Mouse (Mus musculus) urinary bladder, postnatal 14 days (tissue): ENCODE measurements around the gene Fgr.

ENCODE experiments used
- DNase-seq: peaks from one replicate; pipeline ENCODE4 v3.0.0; 2021; ENCODE audit warnings: low spot score

Gene Fgr

GRCm38 (mm10) chr4:133035446-133035845, 61.6 kb downstream of the Fgr start:
- no peak for DNase-seq

- DNase-seq = no peak
Measured at GRCm38 (mm10) chr4:133035946-133036345, 62.1 kb downstream of the Fgr start.

DNA sequence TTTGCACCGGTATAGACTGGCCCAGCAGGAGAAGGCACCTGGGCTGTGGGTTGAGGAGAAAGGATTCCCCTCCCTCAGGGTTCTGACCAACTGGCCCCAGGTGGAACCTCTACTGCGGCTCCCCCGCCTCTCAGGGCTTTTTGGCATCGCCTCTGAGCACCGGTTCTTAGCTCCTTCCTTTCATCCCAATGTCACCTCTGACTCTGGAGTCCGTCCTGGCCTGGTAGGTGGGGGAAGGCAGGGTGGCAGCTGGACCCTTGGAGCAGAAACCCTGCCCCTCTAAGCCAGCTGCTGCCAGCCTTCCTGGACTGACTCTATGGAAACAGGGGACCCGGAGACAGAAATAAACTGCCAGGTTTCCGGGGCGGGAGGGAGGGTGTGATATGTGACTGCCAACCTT, 63.4 kb downstream of the Fgr start:
- DNase-seq = no peak

GRCm38 (mm10) chr4:133037798-133038197, 63.9 kb downstream of the Fgr start:
- no peak for DNase-seq

- DNase-seq = peak; percentile 65
Measured at GRCm38 (mm10) chr4:133038521-133039115, 64.7 kb downstream of the Fgr start.

GRCm38 (mm10) chr4:133039116-133039819, 65.4 kb downstream of the Fgr start:
- no peak for DNase-seq

DNA sequence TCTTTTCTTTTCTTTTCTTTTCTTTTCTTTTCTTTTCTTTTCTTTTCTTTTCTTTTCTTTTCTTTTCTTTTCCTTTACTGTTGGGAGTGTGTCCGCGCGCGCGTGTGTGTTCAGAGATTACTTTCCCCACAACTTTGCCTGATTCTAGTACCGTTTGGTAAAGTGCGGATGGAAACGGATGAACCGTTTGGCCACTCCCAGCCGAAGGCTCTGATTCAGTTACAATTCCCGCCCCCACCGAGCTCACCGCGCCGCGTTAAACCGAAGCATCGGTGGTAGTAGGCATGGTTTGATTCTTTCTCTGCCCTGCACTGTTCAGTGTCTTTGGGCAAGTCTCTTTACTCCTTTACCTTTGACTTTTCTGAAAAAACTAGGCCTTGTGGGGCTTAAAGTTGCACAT, 65.9 kb downstream of the Fgr start:
- no peak for DNase-seq

GRCm38 (mm10) chr4:133040241-133040904, 66.5 kb downstream of the Fgr start:
- no peak for DNase-seq

GRCm38 (mm10) chr4:133042244-133042643, 68.3 kb downstream of the Fgr start:
- DNase-seq = no peak

DNA sequence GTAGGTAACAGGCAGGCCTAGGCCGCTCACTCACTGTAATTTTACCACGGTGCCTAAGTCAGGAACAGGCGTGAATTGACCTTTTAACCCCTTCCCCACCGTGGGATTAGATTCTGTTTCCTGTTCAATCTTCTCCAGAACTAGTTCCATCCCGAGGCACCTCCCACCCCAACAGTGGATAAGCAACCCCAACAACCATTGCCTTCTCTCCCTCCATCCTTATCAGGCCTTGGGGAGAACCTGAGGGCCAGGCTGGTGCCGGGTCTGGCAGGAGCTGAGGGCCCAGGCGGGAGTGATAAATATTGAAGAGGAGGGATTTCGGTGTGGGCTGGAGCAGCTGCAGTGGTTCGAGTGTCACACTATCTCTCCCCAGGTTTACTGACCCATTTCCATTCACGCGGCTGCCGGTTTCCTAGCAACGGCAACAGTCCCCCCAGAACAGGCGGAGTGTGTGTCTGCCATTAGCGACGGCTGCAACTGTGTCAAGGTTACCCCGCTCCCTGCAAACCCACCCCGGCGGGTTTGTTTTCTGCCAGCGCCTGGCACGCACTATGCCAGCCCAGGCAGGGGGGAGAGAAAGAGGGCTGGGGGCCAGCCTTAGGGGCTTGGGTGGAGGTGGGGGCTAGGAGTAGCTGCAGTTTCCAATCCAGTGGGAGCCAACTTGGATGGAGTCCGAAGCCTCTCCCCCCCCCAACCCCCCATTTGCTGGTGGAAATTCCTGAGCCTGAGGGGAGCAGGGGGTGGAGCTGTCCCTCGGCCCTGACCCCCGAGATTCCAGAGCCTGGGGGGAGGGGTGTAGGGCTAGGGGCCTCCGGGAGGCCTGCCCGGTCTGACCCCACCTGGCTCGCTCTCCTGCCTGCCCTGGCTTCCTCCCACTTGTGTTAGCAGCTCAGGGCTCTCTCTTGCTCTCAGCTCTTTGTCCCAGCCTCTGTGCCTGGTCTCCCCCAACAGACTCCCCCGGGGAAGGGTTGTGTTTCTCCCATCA, 69.0 kb downstream of the Fgr start:
- DNase-seq = no peak

DNA sequence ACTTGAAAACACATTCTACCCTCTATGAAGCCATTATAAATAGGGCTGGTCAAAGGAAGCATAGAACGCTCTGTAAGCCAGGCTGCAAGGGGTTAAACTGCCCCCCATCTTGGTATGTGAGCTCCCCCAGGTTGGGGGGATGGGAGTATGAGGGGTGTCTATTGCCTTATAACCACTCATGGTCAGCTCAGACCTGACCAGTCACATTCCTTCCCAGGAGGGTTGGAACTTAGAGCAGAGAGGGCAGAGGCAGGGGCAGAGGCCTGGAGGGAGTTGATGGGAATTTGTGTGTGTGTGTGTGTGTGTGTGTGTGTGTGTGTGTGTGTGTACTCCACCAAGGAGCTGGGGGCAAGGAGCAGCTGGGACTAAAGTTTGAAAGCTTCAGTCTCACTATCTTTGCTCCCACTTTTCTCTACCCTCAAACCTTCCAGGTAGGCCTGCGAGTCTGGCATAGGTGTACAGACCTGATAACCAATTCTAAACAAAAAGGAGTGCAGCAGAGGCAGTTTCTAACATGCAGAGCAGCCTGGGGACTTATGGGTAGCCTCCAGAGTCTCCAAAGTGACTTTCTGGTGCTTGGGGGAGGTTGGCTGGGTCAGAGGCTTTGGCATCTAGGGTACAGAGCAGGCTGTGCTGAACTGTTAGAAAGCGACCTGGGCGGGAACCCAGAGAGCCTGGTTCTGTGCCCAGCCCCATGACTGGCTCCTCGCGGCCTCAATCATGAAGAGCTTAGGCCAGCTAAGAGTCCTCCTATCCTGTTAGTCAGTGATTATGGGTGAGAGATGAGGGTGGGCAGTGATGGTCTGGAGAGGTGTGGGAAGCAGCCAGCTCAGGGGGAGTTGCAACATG, 70.1 kb downstream of the Fgr start:
- peak; percentile 51 for DNase-seq

- DNase-seq = no peak
Measured at GRCm38 (mm10) chr4:133044647-133045094, 70.8 kb downstream of the Fgr start.

DNA sequence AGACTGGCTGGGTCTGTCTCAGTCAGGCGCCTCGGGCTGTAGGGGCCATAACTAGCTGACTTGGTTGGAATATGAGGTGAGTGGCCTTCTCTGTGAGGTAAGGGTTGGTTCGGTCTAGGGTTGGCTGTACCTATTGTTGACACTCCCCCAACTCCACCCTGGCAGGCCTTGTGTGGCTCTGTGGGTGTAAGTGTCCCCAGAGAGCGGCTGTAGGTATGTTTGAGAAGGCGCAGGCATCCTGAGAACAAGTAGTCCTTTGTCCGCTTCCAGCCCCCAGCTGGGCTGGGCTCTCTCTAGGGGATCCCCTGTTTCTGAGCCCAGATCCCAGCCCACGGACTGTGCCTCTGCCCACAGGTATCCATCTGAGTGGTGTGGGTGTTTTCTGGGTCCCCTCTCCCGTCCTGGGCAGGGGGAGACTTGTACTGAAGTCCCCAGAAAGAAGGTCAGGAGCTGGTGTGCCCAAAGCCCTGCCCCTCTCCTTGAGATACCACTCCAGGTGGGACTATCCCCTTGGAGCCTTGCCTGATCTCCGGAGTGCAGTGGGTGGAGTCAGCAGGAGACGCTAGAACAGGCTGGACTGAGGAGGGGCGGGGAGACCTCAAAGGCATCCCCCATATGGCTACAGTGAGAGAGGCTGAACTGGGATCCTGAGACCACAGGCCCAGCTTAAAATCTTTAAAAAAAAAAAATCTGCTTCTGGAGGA, 72.0 kb downstream of the Fgr start:
- DNase-seq = no peak

DNA sequence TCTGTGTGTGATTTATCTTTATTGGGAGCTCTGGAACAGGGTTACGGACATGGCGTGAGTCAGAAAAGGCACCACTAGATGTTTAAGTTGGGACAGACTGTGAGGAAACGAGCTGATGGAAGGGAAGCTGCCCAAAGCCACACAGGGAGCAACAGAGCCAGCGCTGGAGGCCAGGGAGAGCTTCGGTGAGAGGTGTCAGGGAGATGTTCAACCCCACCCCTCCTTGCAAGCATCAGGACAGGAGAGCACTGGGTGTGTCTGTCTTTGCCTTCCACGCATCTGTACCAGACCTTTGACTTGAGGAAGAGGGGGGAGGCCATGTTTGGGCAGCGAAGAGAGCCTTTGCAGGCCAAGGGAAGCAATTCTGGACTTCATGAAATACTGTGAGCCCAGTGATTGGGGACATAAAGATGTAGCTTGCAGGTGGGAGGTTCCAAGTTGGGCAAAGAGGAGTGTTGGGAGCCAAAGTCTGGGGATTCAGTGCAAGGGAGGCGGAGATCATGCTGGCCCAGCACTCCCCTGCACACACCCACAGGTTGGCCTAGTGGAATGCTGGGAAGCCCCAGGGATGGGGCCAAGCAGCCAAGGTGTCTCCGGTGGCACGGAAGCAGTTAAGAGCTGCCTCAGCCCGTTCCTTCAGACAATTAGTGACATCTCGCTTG, 72.9 kb downstream of the Fgr start:
- no peak for DNase-seq

GRCm38 (mm10) chr4:133047353-133048105, 73.6 kb downstream of the Fgr start:
- DNase-seq = no peak

DNA sequence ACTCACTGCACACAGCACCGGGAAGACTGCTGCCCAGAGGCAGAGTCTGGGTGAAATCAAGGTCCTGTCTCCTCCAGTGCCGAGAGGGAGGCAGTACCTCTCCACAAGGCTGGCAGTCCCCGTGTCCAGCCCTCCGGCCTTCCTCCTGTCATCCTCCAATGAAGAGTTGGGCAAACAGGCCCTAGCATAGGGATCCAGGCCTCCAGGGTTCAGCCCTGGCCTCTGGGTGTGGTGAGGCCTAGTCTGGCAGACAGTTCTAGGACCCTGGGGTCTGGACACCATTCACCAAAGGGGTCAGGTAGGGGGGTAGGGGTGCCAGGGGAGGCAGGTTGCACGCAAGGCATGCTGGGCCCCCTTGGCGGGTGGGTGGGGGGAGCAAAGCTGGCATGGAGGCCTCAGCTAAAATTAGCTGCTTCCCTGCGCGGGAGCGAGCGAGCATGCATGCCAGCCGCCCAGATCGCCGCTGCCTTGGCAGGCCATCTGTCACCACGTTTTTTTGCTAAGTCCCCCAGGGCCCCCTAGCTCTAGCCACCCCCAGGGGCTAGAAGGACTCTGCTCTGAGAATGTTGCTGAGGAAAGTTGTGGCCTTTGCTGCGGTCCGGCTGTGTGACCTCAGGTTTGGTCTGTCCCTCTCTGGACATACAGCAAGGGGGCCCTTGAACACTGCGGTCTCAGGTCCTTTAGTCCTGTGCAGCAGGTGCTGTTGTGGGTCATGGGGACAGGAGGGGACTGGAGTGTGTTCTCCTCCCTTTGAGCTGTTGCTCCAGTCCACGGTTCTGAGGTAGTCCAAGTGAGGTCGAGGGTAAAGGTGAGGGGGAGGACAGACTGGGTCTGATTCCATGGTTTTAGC, 75.4 kb downstream of the Fgr start:
- DNase-seq = no peak

- no peak for DNase-seq
Measured at GRCm38 (mm10) chr4:133050196-133050836, 76.4 kb downstream of the Fgr start.
